Mouse (Mus musculus) mammary gland, adult 2 months (tissue): ENCODE results near the gene Emilin1. TPM values are rescaled to one million over a fixed set of nuclear protein-coding genes. Genes with fewer than 3 reads are reported as not detected.

Source experiments
- polyA plus RNA-seq: library from polyadenylated mRNA; depleted of rRNA; stranded (reverse); fragments of >200 nt; gene quantifications from 2 replicates; pipeline ENCODE4 v1.2.3, GENCODE M21; 2012; ENCODE audit warnings: low replicate concordance; rRNA removed

Emilin1 gene
- polyA plus RNA-seq, result 27.5 and 46.9 TPM in 2 replicates

DNA sequence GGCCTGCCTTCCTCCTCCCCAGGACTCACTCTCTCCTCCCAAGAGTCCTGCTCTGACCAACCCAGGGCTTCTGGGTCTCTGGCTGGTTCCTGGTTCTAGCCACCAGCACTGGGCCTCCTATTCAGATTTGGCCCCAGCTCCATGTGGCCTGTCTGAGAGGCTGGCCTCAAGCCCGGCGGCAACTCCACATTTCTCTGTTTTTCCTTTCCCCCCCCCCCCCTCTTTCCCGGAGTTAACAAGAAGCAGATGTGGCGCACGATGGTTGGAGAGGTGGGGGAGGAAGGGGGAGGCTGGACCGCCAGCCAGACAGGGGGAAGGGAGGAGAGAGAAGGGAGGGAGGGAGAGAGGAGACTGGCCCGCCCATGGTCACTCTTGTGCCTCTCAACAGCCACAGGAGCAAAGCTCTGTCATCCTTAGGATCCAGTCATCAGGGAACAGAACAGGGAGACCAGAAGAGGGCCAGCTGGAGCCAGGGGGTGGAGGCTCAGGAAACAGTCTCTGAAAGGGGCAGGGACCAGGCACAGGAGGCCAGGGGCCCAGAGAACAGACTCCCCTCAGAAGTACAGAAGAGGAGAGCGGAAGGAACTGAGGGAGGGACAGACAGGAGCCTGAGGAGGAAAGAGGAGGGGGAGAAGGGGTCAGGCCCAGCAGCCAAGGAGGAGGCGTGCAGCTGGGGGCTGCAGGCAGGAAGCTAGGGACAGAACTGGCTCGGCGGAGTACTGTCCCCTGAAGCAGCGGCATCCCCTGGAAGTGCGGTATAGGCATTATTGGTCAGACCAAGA lies at the start of gene Emilin1:
TSS of gene Emilin1 (plus strand) at position 343 of the 782 bp plus-strand sequence.

DNA sequence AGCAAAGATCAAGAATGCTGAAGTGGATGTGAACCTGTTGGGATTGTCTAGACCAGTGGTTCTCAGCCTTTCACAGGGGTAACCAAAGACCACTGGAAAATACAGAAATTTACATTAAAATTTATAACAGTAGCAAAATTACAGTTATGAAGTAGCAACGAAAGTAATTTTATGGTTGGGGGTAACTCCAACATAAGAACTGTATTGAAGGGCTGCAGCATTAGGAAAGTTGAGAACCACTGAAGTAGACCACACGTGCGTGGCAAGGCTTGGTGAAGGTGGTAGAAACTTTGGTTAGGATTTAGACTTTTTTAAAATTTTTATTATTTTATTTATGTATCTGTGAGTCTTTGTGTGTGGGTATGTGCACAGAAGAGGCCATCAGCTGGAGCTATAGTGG lies 45.5 kb upstream of the Emilin1 start, which contains the start of gene Tmem214:
TSS of gene Tmem214 (plus strand) at position 301 of the 400 bp plus-strand sequence.

GRCm38 (mm10) chr5:30888337-30889087 lies 24.7 kb upstream of the Emilin1 start, which contains the start of gene Agbl5:
Gene Agbl5 (plus strand): TSS chr5:30888694.

DNA sequence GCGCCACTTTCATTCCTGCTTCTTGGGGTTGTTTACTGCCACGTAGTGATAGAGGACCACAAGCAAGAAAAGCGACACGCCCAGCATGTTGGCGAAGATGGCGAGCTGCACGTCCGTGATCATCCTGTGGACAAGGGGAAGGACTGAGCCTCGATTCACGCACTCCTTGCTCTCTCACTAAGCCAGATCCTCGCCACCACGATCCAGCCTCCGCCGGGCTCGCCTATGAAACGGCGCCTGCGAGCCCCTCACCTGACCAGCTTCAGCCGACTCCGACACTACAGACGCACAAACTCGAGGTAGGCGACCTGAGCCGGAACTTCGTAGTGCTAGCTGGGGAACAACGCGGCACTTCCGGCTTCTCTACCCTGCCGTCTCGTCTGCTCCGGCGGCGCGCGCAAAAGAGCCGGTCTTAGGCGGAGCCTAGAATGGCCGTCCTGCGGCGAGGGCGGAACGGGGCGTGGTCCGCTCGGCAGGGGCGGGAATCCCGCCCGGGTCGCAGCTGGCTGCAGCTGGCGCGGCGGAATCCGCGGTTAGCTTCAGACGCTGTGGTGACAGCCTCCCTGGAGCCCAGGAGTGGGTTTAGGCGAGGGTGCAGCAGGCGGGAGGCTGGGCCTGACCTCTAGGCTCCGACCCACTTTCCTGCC lies 5.7 kb upstream of the Emilin1 start, which contains the start of gene Ost4:
TSS of gene Ost4 (minus strand) at position 376 of the 647 bp plus-strand sequence.

DNA sequence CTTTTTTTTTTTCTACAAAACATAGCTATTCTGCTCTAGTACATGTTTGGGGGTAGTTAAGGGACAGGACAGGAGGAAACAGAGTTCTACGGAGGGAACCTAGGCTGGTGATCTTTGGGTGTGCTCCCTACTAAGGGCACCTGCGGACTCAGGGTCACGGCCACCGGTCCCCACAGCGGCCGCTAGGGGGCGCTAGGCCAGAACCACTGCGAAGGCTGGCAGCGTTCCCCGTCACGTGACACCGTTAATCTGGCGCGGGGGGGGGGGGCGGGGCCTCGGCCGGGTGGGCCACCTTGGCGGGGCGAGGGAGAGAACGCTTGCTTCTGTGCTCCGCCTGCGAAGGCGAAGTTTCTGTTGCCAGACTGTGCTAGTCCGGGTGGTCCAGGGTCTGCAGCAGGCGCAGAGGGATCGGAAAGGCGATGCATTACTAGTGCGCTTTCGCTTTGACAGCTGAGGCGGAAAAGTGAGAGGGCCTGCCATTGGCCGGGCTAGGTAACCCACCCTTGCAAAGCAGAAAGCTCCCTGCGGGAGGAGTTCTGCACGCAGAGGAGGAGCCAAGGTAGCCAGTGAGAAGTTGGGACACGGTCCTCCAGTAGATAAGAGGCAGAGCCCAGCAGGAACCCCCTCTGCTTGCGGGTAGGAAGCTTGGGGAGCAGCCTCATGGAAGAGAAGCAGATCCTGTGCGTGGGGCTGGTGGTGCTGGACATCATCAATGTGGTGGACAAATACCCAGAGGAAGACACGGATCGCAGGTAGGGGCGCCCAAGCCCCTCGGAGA lies 8.2 kb downstream of the Emilin1 start, which contains the start of gene Khk:
TSS of gene Khk (plus strand) at position 176 of the 778 bp plus-strand sequence.

DNA sequence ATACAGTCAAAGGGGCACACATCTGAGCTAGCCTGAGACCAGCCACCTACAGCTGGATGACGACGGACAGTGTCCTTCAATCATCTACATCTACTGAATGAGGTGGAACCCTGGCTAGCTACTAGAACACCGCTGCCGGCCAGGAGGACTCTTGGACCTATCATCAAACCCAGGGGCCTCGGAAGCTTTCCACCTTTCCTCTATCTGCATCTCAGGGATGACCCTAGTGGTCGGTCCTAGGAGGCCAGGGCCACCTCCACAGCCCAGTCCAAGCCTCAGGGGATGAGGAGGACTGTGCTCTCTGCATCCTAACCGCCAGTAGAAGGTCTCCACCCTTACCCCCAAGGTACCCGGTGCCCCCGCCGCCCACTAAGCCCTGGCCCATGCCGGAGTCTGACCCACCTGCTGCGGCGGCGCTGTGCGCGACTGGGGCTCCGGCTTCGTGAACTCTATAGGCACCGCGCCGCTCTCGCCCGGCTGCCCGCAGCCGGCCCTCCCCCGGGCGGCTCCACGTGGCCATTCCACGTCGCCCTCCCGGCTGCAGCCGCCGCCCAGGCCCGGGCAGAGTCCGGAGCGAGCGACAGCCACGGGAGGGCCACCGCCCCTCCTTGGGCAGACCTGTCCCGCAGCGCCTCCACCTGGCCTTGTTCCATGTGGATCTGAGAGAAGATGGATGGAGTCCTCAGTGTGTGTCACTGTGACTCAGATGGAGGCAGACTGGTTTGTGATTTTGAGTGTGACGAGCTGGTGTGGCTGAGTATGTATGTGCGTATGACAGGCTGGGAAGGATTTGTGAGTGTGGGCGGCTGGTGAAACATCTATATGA lies 32.0 kb downstream of the Emilin1 start, which contains the start of gene Cgref1:
TSS of gene Cgref1 (minus strand) at position 636 of the 826 bp plus-strand sequence.

DNA sequence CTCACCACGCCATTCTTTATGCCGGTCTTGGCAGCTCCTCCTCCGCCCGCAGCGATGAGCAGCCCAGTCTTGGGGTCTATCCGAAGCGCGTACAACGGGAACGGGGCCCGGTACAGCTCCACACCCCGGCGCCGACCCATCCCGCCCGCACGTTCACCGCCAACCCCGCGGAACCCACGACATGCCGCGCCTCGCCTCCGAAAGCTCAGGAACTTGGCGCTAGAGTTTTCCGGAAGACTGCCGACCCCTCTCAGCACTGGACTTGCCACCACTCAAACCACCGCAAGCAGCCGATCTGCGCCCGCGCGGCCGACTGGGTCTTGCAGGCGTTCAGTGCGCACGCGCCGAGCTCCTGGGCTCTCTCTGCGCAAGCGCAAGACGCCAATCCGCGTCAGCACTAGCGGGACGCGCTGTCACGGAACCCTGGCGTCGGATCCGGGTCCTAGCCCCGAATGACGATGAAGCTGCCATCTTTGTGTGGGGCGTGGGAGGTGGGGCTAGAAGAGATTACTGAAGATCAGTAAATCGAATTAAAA lies 46.8 kb downstream of the Emilin1 start, which contains the start of gene Preb:
TSS of gene Preb (minus strand) at position 396 of the 536 bp plus-strand sequence.

DNA sequence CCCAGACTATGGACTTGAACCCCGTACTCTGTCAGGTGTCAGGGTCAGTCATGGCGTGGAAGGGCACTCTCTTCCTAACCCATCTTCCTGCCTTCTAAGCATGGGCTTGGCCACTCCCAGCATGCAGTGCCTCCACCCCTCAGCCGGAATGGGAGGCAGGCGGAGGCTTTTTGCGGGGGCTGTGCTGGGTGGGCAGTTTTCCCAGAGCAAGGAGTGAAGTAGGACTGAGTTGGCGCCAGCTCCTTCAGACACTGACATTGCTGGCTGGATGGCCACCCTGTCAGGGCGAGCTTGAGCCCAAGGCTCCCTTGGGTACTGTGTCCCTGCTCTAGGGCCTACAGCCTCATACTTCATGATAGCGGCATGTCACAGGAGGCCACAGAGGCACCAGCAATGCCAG lies 55.2 kb downstream of the Emilin1 start, which contains the start of gene Tcf23:
TSS of gene Tcf23 (plus strand) at position 247 of the 400 bp plus-strand sequence.

Other genes with a start within 250 kb of the Emilin1 start
- 17.1 and 27.2 TPM in 2 replicates for gene Cenpa, start 246.6 kb upstream of the Emilin1 start, polyA plus RNA-seq
- 1.1 and 1.2 TPM in 2 replicates for gene Dpysl5, start 201.8 kb upstream of the Emilin1 start, polyA plus RNA-seq
- gene Mapre3, start 98.8 kb upstream of the Emilin1 start, polyA plus RNA-seq, result 42.4 and 51.9 TPM in 2 replicates
- gene Tmem214, start 45.4 kb upstream of the Emilin1 start, polyA plus RNA-seq, result 94.4 and 99.5 TPM in 2 replicates
- gene Agbl5, start 24.7 kb upstream of the Emilin1 start, polyA plus RNA-seq, result 9.7 and 14.6 TPM in 2 replicates
- 171 and 178 TPM in 2 replicates for gene Ost4, start 5.6 kb upstream of the Emilin1 start, polyA plus RNA-seq
- gene Khk, start 8.0 kb downstream of the Emilin1 start, polyA plus RNA-seq, result 35.7 and 36.4 TPM in 2 replicates
- gene Cgref1, start 32.2 kb downstream of the Emilin1 start, polyA plus RNA-seq, result 1.5 and 2.5 TPM in 2 replicates
- gene Preb, start 47.0 kb downstream of the Emilin1 start, polyA plus RNA-seq, result 250 and 344 TPM in 2 replicates
- gene Tcf23, start 55.3 kb downstream of the Emilin1 start, polyA plus RNA-seq, result 0.10 and 0.11 TPM in 2 replicates
- gene Atraid, start 134.9 kb downstream of the Emilin1 start, polyA plus RNA-seq, result 125 and 213 TPM in 2 replicates
- gene Slc5a6, start 135.5 kb downstream of the Emilin1 start, polyA plus RNA-seq, result 94.2 and 109 TPM in 2 replicates
- 38.9 and 72.1 TPM in 2 replicates for gene Cad, start 141.4 kb downstream of the Emilin1 start, polyA plus RNA-seq
- 0.07 TPM in 1 of 2 replicates, not detected in the other for gene Dnajc5g, start 192.9 kb downstream of the Emilin1 start, polyA plus RNA-seq
- gene Slc30a3, start 194.8 kb downstream of the Emilin1 start, polyA plus RNA-seq, result 0.13 and 0.33 TPM in 2 replicates
- gene Trim54, start 203.3 kb downstream of the Emilin1 start, polyA plus RNA-seq, result 0.12 and 58.4 TPM in 2 replicates
- gene Ucn, start 225.4 kb downstream of the Emilin1 start, polyA plus RNA-seq, result not detected in 2 replicates
- 108 and 257 TPM in 2 replicates for gene Mpv17, start 240.8 kb downstream of the Emilin1 start, polyA plus RNA-seq